Mouse (Mus musculus): ENCODE data around the gene Slc37a4. TPM values are rescaled to one million over a fixed set of nuclear protein-coding genes. Genes with fewer than 3 reads are reported as not detected.
"Not testable (repeated sequence)": the region's sequence is repeated elsewhere in the genome, so short reads cannot be mapped to it uniquely, and the experiment has no call there.

Gene Slc37a4
- total and polyA plus RNA-seq, 3 experiments: 11.7 to 38.7 (median 25.5) TPM

- Histone ChIP-seq H3K4me3 (replicated peaks in 1 of 3; ENCODE audit: low read depth in 2 of 3, low read length in 2 of 3, poor library complexity in 1 of 3) (peak overlapping the region in 1 of 3 experiments; percentile 89), H3K4me2 (ENCODE audit: insufficient read depth, low read depth, poor library complexity, severe bottlenecking) (peak overlapping the region; percentile 47; the same call in 1 of the 2 replicates), H3K4me1 (ENCODE audit: control insufficient read depth in 1 of 2, insufficient read depth in 2 of 2) (peaks cover 0 to 13% of the 10 kb centered on the region in 2 experiments; a peak in 2 of 4 replicates), H3K36me3 (replicated peaks in 1 of 2; ENCODE audit: control insufficient read depth in 1 of 2, insufficient read depth in 1 of 2, low read length in 1 of 2) (peaks cover 19 to 26% of the 10 kb centered on the region in 2 experiments)
- DNase-seq (ENCODE audit: extremely low read depth); H3K9ac ChIP-seq (ENCODE audit: insufficient read depth, low read depth); H3K27ac ChIP-seq (ENCODE audit: insufficient read depth, low read depth); in situ Hi-C loops (cut with MboI; ENCODE audit: low pct_ligation_motif_present, low pct_unique_long_range_greater_than_20kb, low sequenced_read_pairs); H3K79me2 ChIP-seq (replicated peaks; ENCODE audit: control insufficient read depth, extremely low read depth, insufficient read depth, poor library complexity, severe bottlenecking); dilution Hi-C loops (cut with MboI; ENCODE audit: extremely low pct_ligation_motif_present, extremely low pct_unique_long_range_greater_than_20kb, low sequenced_read_pairs); H3K9me3 ChIP-seq (replicated peaks; ENCODE audit: low read length); H3K27me3 ChIP-seq (replicated peaks): not testable (repeated sequence)
- TF ChIP-seq CTCF (conservative IDR thresholded peaks at IDR 0.05 in 1 of 2, IDR thresholded peaks at IDR 0.05 in 1 of 2; ENCODE audit: low read depth in 2 of 2, low read length in 2 of 2): 0 out of 4 replicates have a peak, but pooled peaks of 1 of the 2 experiments have one; percentile 9
These were observed 34.7 kb upstream of the Slc37a4 start for GRCm38 (mm10) chr9:44361931-44362330.

DNA sequence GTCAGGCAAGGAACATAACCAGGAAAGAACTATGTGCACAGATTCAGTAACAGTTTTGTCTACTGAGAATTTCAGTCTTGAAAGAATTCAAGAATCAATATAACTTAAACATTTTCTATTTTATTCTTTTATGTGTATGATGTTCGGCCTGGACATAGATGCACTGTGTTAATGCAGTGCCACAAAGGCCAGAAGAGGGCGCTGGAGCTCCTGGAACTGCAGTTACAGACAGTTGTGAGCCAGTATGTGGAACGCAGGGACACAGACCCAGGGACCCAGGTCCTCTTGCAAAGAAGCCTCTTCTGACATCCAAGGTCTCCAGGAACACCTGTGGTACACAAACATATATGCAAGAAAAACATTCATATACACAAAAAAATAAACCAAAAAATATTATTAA lies 32.2 kb upstream of the Slc37a4 start:
- Histone ChIP-seq H3K4me3 (replicated peaks in 1 of 3; ENCODE audit: low read depth in 2 of 3, low read length in 2 of 3, poor library complexity in 1 of 3) (no peak overlapping the region), H3K36me3 (replicated peaks in 1 of 2; ENCODE audit: control insufficient read depth in 1 of 2, insufficient read depth in 1 of 2, low read length in 1 of 2) (peaks cover 3 to 6% of the 10 kb centered on the region in 2 experiments), H3K9ac (ENCODE audit: insufficient read depth, low read depth) (no peak overlapping the region), H3K27me3 (replicated peaks) (no peaks in the 10 kb centered on the region), H3K79me2 (replicated peaks; ENCODE audit: control insufficient read depth, extremely low read depth, insufficient read depth, poor library complexity, severe bottlenecking) (peaks cover 9% of the 10 kb centered on the region), H3K4me1 (ENCODE audit: control insufficient read depth in 1 of 2, insufficient read depth in 2 of 2) (peaks cover 0 to 13% of the 10 kb centered on the region in 2 experiments; a peak in 2 of 4 replicates), H3K9me3 (replicated peaks; ENCODE audit: low read length) (peaks cover 2% of the 10 kb centered on the region), H3K4me2 (ENCODE audit: insufficient read depth, low read depth, poor library complexity, severe bottlenecking) (no peak overlapping the region), H3K27ac (ENCODE audit: insufficient read depth, low read depth) (no peak overlapping the region)
- DNase-seq (ENCODE audit: extremely low read depth): peak; percentile 33
- no peak for TF ChIP-seq SIN3A (IDR thresholded peaks at IDR 0.05; ENCODE audit: low read length)
- no peak for TF ChIP-seq GABPA (IDR thresholded peaks at IDR 0.05; ENCODE audit: insufficient replicate concordance, low read depth, low read length)
- TF ChIP-seq CTCF (conservative IDR thresholded peaks at IDR 0.05 in 1 of 2, IDR thresholded peaks at IDR 0.05 in 1 of 2; ENCODE audit: low read depth in 2 of 2, low read length in 2 of 2): peak in 1 of 2 experiments; percentile 46; a peak in 2 of 4 replicates
- TF ChIP-seq RAD21 (IDR thresholded peaks at IDR 0.05; ENCODE audit: low read depth, low read length): peak; percentile 13
- dilution Hi-C loops (cut with MboI; ENCODE audit: extremely low pct_ligation_motif_present, extremely low pct_unique_long_range_greater_than_20kb, low sequenced_read_pairs): no loop called here
- in situ Hi-C loops (cut with MboI; ENCODE audit: low pct_ligation_motif_present, low pct_unique_long_range_greater_than_20kb, low sequenced_read_pairs): no loop called here

- dilution Hi-C loops (cut with MboI; ENCODE audit: extremely low pct_ligation_motif_present, extremely low pct_unique_long_range_greater_than_20kb, low sequenced_read_pairs) (no loop called here), in situ Hi-C loops (cut with MboI; ENCODE audit: low pct_ligation_motif_present, low pct_unique_long_range_greater_than_20kb, low sequenced_read_pairs) (no loop called here)
- TF ChIP-seq POLR2AphosphoS2 (IDR thresholded peaks at IDR 0.05; ENCODE audit: low read depth, low read length) (no peak), TCF12 (IDR thresholded peaks at IDR 0.05; ENCODE audit: low read depth, low read length) (no peak)
- no peak overlapping the region for H3K4me2 ChIP-seq (ENCODE audit: insufficient read depth, low read depth, poor library complexity, severe bottlenecking)
- H3K79me2 ChIP-seq (replicated peaks; ENCODE audit: control insufficient read depth, extremely low read depth, insufficient read depth, poor library complexity, severe bottlenecking): peaks cover 2% of the 10 kb centered on the region; the same call in 1 of the 2 replicates
- no peak overlapping the region for H3K27ac ChIP-seq (ENCODE audit: insufficient read depth, low read depth)
- H3K27me3 ChIP-seq (replicated peaks): no peaks in the 10 kb centered on the region
- no peak overlapping the region for H3K4me3 ChIP-seq (replicated peaks in 1 of 3; ENCODE audit: low read depth in 2 of 3, low read length in 2 of 3, poor library complexity in 1 of 3)
- H3K4me1 ChIP-seq (ENCODE audit: control insufficient read depth in 1 of 2, insufficient read depth in 2 of 2): peaks cover 0 to 16% of the 10 kb centered on the region in 2 experiments; a peak in 2 of 4 replicates
- no peaks in the 10 kb centered on the region for H3K9me3 ChIP-seq (replicated peaks; ENCODE audit: low read length)
- DNase-seq (ENCODE audit: extremely low read depth): no peak
- no peaks in the 10 kb centered on the region for H3K36me3 ChIP-seq (replicated peaks in 1 of 2; ENCODE audit: control insufficient read depth in 1 of 2, insufficient read depth in 1 of 2, low read length in 1 of 2)
- H3K9ac ChIP-seq (ENCODE audit: insufficient read depth, low read depth): no peak overlapping the region
These were observed 23.3 kb upstream of the Slc37a4 start for GRCm38 (mm10) chr9:44373386-44373785.
